Mouse (Mus musculus): ENCODE measurements around the gene Mpi. TPM values are rescaled to one million over a fixed set of nuclear protein-coding genes. Genes with fewer than 3 reads are reported as not detected.

Mpi gene
- 56.3 and 58.8 TPM in 2 replicates for polyA plus RNA-seq (2015; fragmentation: Nextera tagmentation; extraction: Ambion mirVana)

DNA sequence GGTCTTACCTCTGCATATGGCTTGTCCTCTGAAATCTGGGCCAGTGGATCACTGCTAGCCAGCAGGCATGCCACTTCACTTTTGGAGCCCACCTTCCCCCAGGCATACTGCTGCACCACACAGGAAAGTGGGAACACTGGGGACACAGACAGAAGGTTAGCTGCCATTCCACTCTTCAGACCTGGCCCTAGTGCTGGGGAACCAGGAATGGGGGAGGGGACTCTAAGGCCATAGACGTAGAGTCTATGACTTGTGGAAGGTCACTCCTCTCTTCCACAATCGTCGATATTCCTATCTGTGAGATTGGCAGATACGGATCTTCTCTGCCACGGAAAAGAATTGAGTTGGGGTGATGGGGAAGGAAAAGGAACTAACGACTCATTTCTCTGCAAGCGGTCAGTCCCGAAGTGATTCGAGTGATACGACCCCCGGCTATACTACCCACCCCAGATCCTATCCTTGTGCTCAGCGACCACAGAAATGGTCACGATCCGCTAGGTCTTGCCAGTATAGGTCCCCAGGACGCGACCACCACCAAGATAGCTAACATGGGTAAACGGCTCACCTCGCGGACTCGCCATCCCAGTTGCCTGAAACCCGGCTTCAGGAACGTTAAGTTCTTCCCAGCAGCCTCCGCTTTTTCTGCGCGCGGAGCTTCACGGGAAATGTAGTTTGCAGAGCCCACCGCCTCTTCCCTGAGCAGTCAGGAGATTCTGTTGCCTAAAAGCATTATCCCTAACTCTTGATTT, at the start of gene Mpi:
Gene Mpi, minus strand, starts transcription at position 625 of the 749 bp plus-strand sequence.
- under 1% methylated on average over 28 of the region's 28 CpGs for WGBS
- peak; percentile 48; the same call in 1 of the 2 replicates for ATAC-seq (ENCODE audit: low FRiP score, low read depth)
- H3K36me3 ChIP-seq = peaks cover 33% of the 10 kb centered on the region
- H3K4me2 ChIP-seq (replicated peaks) = peak within 1 kb of the TSS; percentile 78
- H3K9ac ChIP-seq = peak within 1 kb of the TSS; percentile 77
- H3K27ac ChIP-seq = no peak within 1 kb of the TSS
- H3K4me1 ChIP-seq = peaks cover 7% of the 10 kb centered on the region
- H3K9me3 ChIP-seq = no peaks in the 10 kb centered on the region
- no peaks in the 10 kb centered on the region for H3K27me3 ChIP-seq
- H3K4me3 ChIP-seq = peak within 1 kb of the TSS; percentile 68

DNA sequence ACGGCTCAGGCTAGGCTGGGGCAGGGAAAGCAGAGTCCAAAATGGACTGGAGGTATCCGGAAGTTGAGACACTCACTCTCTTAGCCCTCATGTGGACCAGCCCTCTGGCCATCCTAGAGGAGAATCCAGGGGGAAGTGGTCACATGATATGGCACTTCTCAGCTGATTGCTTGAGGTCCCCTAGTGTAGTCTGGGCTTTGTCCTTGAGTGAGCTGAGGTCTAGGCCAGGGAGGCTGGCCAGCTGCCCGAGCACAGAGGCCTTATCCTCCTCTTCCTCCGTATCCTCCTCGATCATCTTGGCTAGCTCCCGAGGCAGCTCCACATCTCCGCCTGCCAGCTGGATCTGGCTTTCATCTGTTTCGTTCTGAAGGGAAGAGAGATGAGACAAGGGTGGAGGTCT, 49.5 kb upstream of the Mpi start:
- ATAC-seq (ENCODE audit: low FRiP score, low read depth) = no peak
- H3K9ac ChIP-seq = no peak overlapping the region
- H3K27ac ChIP-seq = no peak overlapping the region
- peaks cover 20% of the 10 kb centered on the region for H3K27me3 ChIP-seq
- WGBS = 53% methylated on average over 8 of the region's 8 CpGs
- peaks cover 20% of the 10 kb centered on the region for H3K4me1 ChIP-seq
- H3K4me3 ChIP-seq = no peak overlapping the region
- no peaks in the 10 kb centered on the region for H3K9me3 ChIP-seq
- H3K36me3 ChIP-seq = no peaks in the 10 kb centered on the region
- no peak overlapping the region for H3K4me2 ChIP-seq (replicated peaks)

DNA sequence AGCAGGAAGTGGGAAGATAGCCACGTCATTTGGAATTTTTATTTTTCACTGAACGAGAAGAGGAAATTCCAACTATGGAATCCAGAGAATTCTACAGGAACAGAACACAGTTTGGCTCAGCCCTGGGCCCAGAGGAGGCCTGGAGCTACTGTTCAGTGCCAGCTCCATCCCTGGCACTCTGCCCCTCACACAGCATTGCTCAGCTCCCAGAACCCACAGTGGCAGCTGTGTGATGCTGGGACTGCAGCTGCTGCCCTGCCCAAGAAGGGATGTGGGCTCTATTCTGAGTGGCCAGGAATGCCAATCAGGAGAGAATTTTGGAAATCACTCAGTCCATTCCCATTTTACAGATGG, 48.8 kb upstream of the Mpi start:
- peaks cover 2% of the 10 kb centered on the region; the same call in 1 of the 2 replicates for H3K36me3 ChIP-seq
- H3K9me3 ChIP-seq = no peaks in the 10 kb centered on the region
- no peak for ATAC-seq (ENCODE audit: low FRiP score, low read depth)
- H3K4me3 ChIP-seq = no peak overlapping the region
- no peak overlapping the region for H3K27ac ChIP-seq
- H3K27me3 ChIP-seq = peaks cover 12% of the 10 kb centered on the region
- WGBS = 31% methylated on average over 2 of the region's 2 CpGs
- no peak overlapping the region for H3K4me2 ChIP-seq (replicated peaks)
- peaks cover 18% of the 10 kb centered on the region for H3K4me1 ChIP-seq
- no peak overlapping the region for H3K9ac ChIP-seq

DNA sequence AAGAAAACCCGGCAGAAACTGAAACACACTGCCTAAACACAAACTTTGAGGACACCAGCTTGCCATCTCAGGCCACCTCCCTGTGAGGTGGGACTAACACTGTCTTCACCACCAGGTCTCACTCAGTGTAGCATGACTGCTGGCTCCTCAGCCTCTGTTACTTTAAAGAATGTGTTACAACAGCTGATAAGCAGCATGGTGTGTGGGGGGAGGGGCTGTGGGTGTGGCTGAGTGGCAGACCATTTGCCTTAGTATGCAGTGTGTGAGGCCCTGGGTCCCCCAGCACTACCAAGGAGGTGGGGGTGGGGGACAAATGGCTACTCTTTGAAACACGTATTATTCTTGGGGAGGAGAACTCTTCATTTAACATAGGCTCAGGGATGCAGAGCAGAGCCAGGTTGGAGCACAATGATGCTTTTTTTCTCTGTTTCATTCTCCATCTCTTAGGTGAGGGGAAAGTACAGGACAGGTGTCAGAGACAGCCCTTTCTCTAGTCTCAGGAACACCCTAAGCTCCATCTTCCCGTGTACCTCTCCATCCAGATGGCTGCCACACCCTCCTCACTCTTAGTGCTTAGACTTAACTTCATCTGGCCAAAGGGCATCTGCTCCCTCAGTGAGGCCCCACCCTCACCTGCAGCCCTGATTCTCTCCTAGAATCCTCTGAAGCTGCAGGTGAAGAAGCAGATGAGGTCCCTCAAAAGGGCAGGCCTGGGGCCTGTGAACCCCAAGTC, 48.2 kb upstream of the Mpi start:
- no peaks in the 10 kb centered on the region for H3K9me3 ChIP-seq
- H3K4me2 ChIP-seq (replicated peaks) = no peak overlapping the region
- no peak overlapping the region for H3K4me3 ChIP-seq
- peaks cover 6% of the 10 kb centered on the region; the same call in 1 of the 2 replicates for H3K36me3 ChIP-seq
- no peak overlapping the region for H3K9ac ChIP-seq
- 0% methylated on average over 3 of the region's 3 CpGs for WGBS
- no peak overlapping the region for H3K27ac ChIP-seq
- peaks cover 16% of the 10 kb centered on the region for H3K4me1 ChIP-seq
- peaks cover 8% of the 10 kb centered on the region for H3K27me3 ChIP-seq
- ATAC-seq (ENCODE audit: low FRiP score, low read depth) = peak; percentile 54; the same call in 1 of the 2 replicates

DNA sequence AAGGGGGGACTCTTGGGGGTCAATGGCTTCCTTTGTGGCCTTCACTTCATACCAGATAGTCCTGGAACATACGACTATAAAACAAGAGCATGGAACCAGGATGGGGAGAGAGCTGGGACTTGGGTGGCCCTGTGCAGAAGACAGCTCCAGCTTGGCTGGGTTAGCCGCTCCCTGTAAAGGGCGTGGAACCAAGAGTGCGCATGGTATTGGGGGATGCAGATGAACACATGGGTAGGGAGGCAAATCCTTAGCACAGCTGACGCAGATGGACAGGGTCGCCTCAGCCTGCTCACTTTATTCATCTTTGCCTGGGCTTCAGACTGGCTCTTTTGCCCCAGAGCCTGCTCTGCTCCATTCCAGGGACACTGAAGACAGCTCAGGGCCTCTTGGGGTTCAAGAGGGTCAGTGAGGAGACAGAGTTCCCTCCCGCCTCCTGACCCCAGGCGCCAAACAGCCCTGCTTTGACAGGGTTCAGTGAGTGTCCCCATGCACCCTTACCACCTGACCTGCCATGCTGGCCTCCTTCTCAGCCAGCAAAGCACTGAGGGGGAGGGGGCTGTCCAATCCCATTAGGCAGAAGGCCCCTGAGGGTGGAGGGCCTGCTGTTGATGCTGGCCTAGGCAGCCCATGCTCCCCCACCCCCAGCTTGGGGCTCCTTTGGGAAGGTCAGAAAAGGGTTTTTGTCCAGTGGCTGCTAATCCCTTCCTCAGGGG, 46.4 kb upstream of the Mpi start:
- no peaks in the 10 kb centered on the region for H3K27me3 ChIP-seq
- no peak overlapping the region for H3K4me2 ChIP-seq (replicated peaks)
- peaks cover 21% of the 10 kb centered on the region for H3K36me3 ChIP-seq
- H3K4me1 ChIP-seq = peaks cover 16% of the 10 kb centered on the region
- ATAC-seq (ENCODE audit: low FRiP score, low read depth) = no peak
- H3K9ac ChIP-seq = no peak overlapping the region
- no peak overlapping the region for H3K27ac ChIP-seq
- no peaks in the 10 kb centered on the region for H3K9me3 ChIP-seq
- WGBS = 58% methylated on average over 8 of the region's 8 CpGs
- no peak overlapping the region for H3K4me3 ChIP-seq

DNA sequence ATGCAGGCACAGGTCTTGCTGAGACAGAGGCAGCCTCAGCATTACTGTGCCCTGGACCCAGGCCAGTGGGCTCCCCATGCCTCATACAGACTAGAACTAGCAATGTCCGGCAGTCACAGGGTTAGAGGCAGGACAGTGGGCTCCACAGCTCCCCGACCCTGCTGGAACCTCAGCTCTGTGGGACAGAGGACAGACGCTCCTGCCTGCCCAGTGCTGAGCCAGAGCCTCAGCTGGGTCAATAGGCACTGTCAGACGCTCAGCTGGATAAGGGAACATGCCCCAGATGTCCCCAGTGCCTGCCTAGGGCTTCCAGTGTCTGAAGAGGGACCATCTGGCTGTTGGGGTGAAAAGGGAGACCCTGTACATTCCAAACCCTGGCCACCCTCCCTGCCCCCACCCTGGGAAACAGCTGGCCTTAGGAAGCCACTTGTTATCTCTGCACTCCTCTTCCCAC, 45.4 kb upstream of the Mpi start:
- no peak overlapping the region for H3K4me2 ChIP-seq (replicated peaks)
- H3K36me3 ChIP-seq = peaks cover 32% of the 10 kb centered on the region
- no peaks in the 10 kb centered on the region for H3K27me3 ChIP-seq
- no peak overlapping the region for H3K4me3 ChIP-seq
- no peak overlapping the region for H3K9ac ChIP-seq
- ATAC-seq (ENCODE audit: low FRiP score, low read depth) = 0 out of 2 replicates have a peak, but pooled peaks have one; percentile 17
- WGBS = 31% methylated on average over 4 of the region's 4 CpGs
- H3K9me3 ChIP-seq = no peaks in the 10 kb centered on the region
- H3K27ac ChIP-seq = no peak overlapping the region
- H3K4me1 ChIP-seq = peaks cover 16% of the 10 kb centered on the region

DNA sequence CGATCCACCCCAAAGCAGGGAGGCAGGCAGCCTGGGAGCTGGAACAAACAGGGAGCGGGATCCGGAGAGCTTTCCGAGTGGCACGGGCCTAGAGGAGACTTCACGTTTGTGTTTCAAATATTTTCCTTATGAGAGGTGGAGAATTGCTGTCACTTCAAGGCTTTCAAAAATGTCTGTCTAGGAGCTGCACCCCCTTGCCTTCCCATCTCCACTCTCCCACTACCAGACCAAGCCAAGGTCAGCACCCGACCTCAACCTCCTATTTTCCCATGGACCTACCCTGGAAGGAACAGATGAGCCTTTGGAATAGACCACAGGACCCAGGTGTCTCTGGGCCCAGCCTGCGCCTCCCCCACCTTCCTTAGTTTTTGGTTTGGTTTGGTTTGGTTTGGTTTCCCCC, 44.7 kb upstream of the Mpi start:
- Histone ChIP-seq H3K27ac (no peak overlapping the region), H3K27me3 (no peaks in the 10 kb centered on the region), H3K9me3 (no peaks in the 10 kb centered on the region), H3K36me3 (peaks cover 39% of the 10 kb centered on the region), H3K4me2 (replicated peaks) (no peak overlapping the region), H3K4me3 (no peak overlapping the region), H3K4me1 (peaks cover 16% of the 10 kb centered on the region), H3K9ac (no peak overlapping the region)
- ATAC-seq (ENCODE audit: low FRiP score, low read depth) = no peak
- WGBS = 89% methylated on average over 8 of the region's 8 CpGs

DNA sequence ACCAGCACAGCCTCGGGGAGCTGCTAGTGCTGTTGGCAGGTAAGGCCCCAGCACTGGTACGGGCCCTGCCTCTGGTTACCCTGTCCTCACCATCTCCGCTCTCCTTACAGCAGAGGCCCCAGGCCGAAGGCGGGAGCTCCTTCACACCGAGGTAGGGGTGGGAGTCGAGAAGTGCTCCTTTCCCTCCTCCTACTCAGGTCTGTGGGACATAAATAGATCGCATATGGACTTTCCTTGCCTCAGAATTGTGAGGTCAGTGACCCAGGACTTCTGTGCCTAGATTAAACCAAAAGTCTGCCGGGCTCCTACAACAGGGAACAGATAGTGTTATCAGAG, 41.6 kb upstream of the Mpi start:
- WGBS = 80% methylated on average over 9 of the region's 9 CpGs
- H3K9me3 ChIP-seq = no peaks in the 10 kb centered on the region
- H3K27me3 ChIP-seq = no peaks in the 10 kb centered on the region
- no peak for ATAC-seq (ENCODE audit: low FRiP score, low read depth)
- no peak overlapping the region for H3K4me3 ChIP-seq
- H3K4me2 ChIP-seq (replicated peaks) = no peak overlapping the region
- no peak overlapping the region for H3K27ac ChIP-seq
- no peak overlapping the region for H3K9ac ChIP-seq
- H3K36me3 ChIP-seq = peaks cover 43% of the 10 kb centered on the region
- H3K4me1 ChIP-seq = peaks cover 14% of the 10 kb centered on the region

DNA sequence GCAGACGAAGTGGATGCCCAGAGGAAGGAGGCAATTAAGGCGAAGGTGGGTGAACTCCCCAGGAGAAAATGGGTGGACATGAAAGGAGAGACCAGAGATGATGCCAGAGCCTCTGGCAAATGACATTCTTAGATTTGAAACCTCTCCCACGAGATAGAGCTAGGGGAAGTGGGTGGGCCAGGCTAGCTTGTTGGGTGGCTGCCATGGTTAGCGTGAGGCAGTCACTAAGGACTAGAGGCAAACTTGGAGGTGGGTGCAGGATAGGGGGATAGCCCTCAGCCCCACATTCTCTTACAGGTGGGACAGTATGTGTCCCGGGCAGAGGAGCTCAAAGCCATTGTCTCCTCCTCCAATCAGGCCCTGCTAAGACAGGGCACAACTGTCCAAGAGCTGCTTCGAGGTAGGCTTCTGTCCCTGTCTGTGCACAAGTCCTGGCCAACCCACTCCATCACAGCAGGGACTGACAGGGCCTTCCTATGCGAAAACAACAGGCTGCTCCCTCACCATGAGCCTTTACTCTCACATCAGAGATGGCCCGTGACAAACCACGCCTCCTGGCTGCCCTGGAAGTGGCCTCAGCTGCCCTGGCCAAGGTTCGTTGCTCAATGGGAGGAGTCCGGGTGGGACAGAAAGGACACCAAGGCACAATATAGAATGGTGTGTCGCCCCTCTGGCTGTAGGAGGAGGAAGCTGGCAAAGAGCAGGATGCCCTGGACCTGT, 41.1 kb upstream of the Mpi start:
- Histone ChIP-seq H3K36me3 (peaks cover 43% of the 10 kb centered on the region), H3K27me3 (no peaks in the 10 kb centered on the region), H3K4me3 (no peak overlapping the region), H3K9ac (no peak overlapping the region), H3K4me1 (peaks cover 18% of the 10 kb centered on the region), H3K27ac (no peak overlapping the region), H3K9me3 (no peaks in the 10 kb centered on the region), H3K4me2 (replicated peaks) (no peak overlapping the region)
- no peak for ATAC-seq (ENCODE audit: low FRiP score, low read depth)
- 53% methylated on average over 12 of the region's 12 CpGs for WGBS

DNA sequence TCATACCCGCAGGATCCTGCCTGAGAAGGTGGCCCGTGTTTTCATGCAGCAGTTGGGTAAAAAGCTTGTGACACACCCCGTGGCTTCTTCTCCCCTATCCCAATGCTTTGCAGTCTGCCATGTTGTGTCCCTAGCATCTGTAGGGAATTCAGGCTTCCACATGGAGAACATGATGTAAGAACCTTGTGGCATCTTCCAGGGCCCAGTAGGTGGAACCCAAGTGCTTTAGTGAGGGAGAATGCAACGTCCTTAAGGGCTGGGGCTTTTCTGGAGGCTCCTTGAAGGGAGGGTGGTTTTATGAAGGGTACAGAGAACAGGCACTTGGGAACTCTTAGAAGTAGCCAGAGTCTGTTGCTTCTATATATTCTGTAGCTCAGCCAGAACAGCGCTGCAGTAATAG, 38.2 kb upstream of the Mpi start:
- Histone ChIP-seq H3K27ac (no peak overlapping the region), H3K4me2 (replicated peaks) (peak overlapping the region; percentile 89), H3K36me3 (peaks cover 53% of the 10 kb centered on the region), H3K4me3 (peak overlapping the region; percentile 72; the same call in 1 of the 2 replicates), H3K4me1 (peaks cover 21% of the 10 kb centered on the region), H3K9ac (peak overlapping the region; percentile 79; the same call in 1 of the 2 replicates), H3K27me3 (no peaks in the 10 kb centered on the region), H3K9me3 (no peaks in the 10 kb centered on the region)
- no peak for ATAC-seq (ENCODE audit: low FRiP score, low read depth)
- 30% methylated on average over 5 of the region's 5 CpGs for WGBS

DNA sequence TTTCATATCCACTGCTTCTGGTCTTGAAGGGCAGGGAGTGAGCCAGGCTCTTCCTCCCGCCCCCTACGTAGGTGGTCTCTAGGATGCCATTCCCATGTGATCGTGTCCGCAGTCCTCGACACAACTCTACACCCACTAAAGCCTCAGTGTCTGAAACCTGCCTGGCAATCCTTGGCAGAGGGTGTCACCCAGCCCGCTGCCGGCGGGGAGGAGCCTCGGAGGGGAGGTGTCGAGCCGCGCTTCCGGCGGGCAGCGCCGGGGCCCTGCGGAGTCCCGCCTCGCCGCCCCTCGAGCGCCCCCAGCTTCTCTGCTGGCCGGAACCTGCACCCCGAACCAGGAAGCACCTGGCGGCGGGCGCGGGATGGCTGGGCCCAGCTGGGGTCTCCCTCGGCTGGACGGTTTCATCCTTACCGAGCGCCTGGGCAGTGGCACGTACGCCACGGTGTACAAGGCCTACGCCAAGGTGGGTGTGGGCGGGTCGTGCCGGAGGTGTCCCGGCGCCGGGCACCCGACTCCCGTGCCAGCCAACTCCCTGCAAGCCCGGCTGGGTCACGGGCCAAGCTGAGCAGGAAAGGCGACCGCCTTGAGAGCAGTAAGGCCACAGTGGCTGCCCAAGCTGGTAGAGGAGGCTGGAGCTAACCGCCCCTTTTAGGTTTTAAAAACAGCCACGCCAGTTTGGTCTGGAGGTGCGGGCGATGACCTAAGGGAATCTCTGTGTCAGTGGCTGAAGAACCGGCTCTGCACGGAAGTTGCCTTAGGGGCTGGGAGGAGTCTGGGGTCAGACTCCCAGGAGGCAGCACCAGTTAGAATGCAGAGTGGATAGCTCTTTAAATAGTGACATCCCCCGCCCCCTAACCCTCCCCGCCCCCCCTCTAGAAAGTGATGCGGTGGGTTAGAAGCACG, 36.9 kb upstream of the Mpi start, which contains the start of gene Ulk3:
Gene Ulk3, plus strand, starts transcription at position 229 of the 903 bp plus-strand sequence.
- ATAC-seq (ENCODE audit: low FRiP score, low read depth) = peak; percentile 82
- peaks cover 50% of the 10 kb centered on the region for H3K36me3 ChIP-seq
- under 1% methylated on average over 58 of the region's 58 CpGs for WGBS
- H3K9me3 ChIP-seq = no peaks in the 10 kb centered on the region
- peak within 1 kb of the TSS; percentile 72 for H3K4me3 ChIP-seq
- H3K9ac ChIP-seq = peak within 1 kb of the TSS; percentile 79
- H3K27ac ChIP-seq = peak within 1 kb of the TSS; percentile 85
- peak within 1 kb of the TSS; percentile 89 for H3K4me2 ChIP-seq (replicated peaks)
- H3K27me3 ChIP-seq = no peaks in the 10 kb centered on the region
- peaks cover 21% of the 10 kb centered on the region for H3K4me1 ChIP-seq

All from limb, embryonic 13.5 days (tissue).